Mouse (Mus musculus) heart, postnatal 0 days (tissue): ENCODE results near the gene Ltbp1. TPM values are rescaled to one million over a fixed set of nuclear protein-coding genes. Genes with fewer than 3 reads are reported as not detected.
A peak's percentile ranks its signal among the peaks of the same experiment; 100 is the strongest.
"Not testable (repeated sequence)": the region's sequence is repeated elsewhere in the genome, so short reads cannot be mapped to it uniquely, and the experiment has no call there.

Source experiments
- ATAC-seq: fragments of 200-750 bp; cut with Nextera tagmentation; 2 replicates; pipeline ENCODE4 v1.8.0; 2017; ENCODE audit warnings: low read depth, moderate number of reproducible peaks, moderate library complexity; ENCODE audit not compliant: insufficient read depth
- DNase-seq: peaks from one replicate; pipeline ENCODE4 v3.0.0-alpha.2; 2016; ENCODE audit warnings: low spot score
- H3K27ac ChIP-seq: fragments of 300-500 bp; sonication (generic); 2 replicates; pipeline ENCODE4 v1.5.1; 2014; ENCODE audit warnings: low read depth, mild to moderate bottlenecking
- H3K27me3 ChIP-seq: fragments of 300-500 bp; sonication (generic); 2 replicates; pipeline ENCODE4 v1.6.1; 2014; ENCODE audit warnings: low read length, mixed read lengths; ENCODE audit not compliant: control insufficient read depth, insufficient read depth
- H3K36me3 ChIP-seq: fragments of 300-500 bp; sonication (generic); replicated peaks from 2 replicates; pipeline ENCODE4 v1.6.1; 2014; ENCODE audit warnings: low read length, mixed read lengths; ENCODE audit not compliant: control insufficient read depth, insufficient read depth
- H3K4me1 ChIP-seq: fragments of 300-500 bp; sonication (generic); 2 replicates; pipeline ENCODE4 v1.6.1; 2014; ENCODE audit warnings: antibody characterized with exemption; ENCODE audit not compliant: control insufficient read depth, insufficient read depth
- H3K4me2 ChIP-seq: fragments of 300-500 bp; sonication (generic); 2 replicates; pipeline ENCODE4 v1.6.1; 2014; ENCODE audit warnings: low read depth, mild to moderate bottlenecking, low read length, moderate library complexity
- H3K4me3 ChIP-seq: fragments of 300-500 bp; sonication (generic); 2 replicates; pipeline ENCODE4 v1.5.1; 2014; ENCODE audit warnings: low read depth, low read length
- H3K9ac ChIP-seq: fragments of 300-500 bp; sonication (generic); replicated peaks from 2 replicates; pipeline ENCODE4 v1.6.1; 2014; ENCODE audit warnings: low read depth, low read length, mixed read lengths
- H3K9me3 ChIP-seq: fragments of 300-500 bp; sonication (generic); replicated peaks from 2 replicates; pipeline ENCODE4 v1.6.1; 2016; ENCODE audit warnings: low read length; ENCODE audit not compliant: control insufficient read depth
- CTCF ChIP-seq: IDR thresholded peaks from 2 replicates; pipeline ENCODE4 v1.5.1; 2016; ENCODE audit warnings: antibody characterized with exemption, control low read depth, low read depth
- EP300 ChIP-seq: IDR thresholded peaks from 2 replicates; pipeline ENCODE4 v1.6.1; 2016; ENCODE audit warnings: antibody characterized with exemption, low read depth
- WGBS: fragments of 180-500 bp; shearing (Covaris S2); extraction: QIAGEN DNeasy Blood & Tissue Kit; methylation state at CpG from one replicate; pipeline ENCODE4 v1.1.7; 2014; 5-methylcytosine and 5-hydroxymethylcytosine counted together
- polyA plus RNA-seq: library from polyadenylated mRNA; unstranded; fragments of >200 nt; fragmentation: Nextera tagmentation; extraction: Ambion mirVana; gene quantifications from 2 replicates; pipeline ENCODE4 v1.2.1, GENCODE M21; 2015
- total RNA-seq: library from RNA; depleted of rRNA; stranded (reverse); fragments of >200 nt; gene quantifications from 2 replicates; pipeline ENCODE4 v1.2.3, GENCODE M21; 2014; ENCODE audit warnings: low replicate concordance

Gene Ltbp1
- total and polyA plus RNA-seq, 2 experiments from 2014 or later, result 11.8 to 43.0 TPM

GRCm38 (mm10) chr17:75122584-75123282 lies 117.4 kb downstream of the Ltbp1 start:
- Histone ChIP-seq H3K9me3 (no peaks in the 10 kb centered on the region), H3K27me3 (no peaks in the 10 kb centered on the region), H3K9ac (no peak overlapping the region), H3K36me3 (no peaks in the 10 kb centered on the region), H3K4me1 (no peaks in the 10 kb centered on the region), H3K4me3 (no peak overlapping the region), H3K27ac (no peak overlapping the region), H3K4me2 (no peak overlapping the region)
- 68% methylated on average over 8 of the region's 8 CpGs for WGBS
- TF ChIP-seq EP300, result no peak
- peak; percentile 36 for TF ChIP-seq CTCF
- ATAC-seq, result no peak
- no peak for DNase-seq

GRCm38 (mm10) chr17:75128337-75128935 lies 123.1 kb downstream of the Ltbp1 start:
- 59% methylated on average over 8 of the region's 8 CpGs for WGBS
- no peaks in the 10 kb centered on the region for H3K27me3 ChIP-seq
- H3K4me3 ChIP-seq, result no peak overlapping the region
- DNase-seq (peak; percentile 16), ATAC-seq (no peak)
- H3K9ac ChIP-seq, result no peak overlapping the region
- H3K4me1 ChIP-seq, result no peaks in the 10 kb centered on the region
- no peak overlapping the region for H3K4me2 ChIP-seq
- no peaks in the 10 kb centered on the region for H3K9me3 ChIP-seq
- H3K36me3 ChIP-seq, result no peaks in the 10 kb centered on the region
- TF ChIP-seq EP300 (no peak), CTCF (peak; percentile 37)
- H3K27ac ChIP-seq, result no peak overlapping the region

GRCm38 (mm10) chr17:75133983-75134382 lies 128.6 kb downstream of the Ltbp1 start:
- no peak overlapping the region for H3K4me2 ChIP-seq
- H3K9me3 ChIP-seq, result no peaks in the 10 kb centered on the region
- WGBS, result 86% methylated on average over 4 of the region's 4 CpGs
- H3K36me3 ChIP-seq, result no peaks in the 10 kb centered on the region
- no peaks in the 10 kb centered on the region for H3K4me1 ChIP-seq
- no peak for ATAC-seq
- no peak overlapping the region for H3K4me3 ChIP-seq
- no peaks in the 10 kb centered on the region for H3K27me3 ChIP-seq
- no peak overlapping the region for H3K27ac ChIP-seq
- no peak for DNase-seq
- H3K9ac ChIP-seq, result no peak overlapping the region
- TF ChIP-seq CTCF, result no peak
- TF ChIP-seq EP300, result no peak

GRCm38 (mm10) chr17:75139731-75140130 lies 134.4 kb downstream of the Ltbp1 start:
- TF ChIP-seq CTCF, result no peak
- TF ChIP-seq EP300, result no peak
- DNase-seq (no peak), ATAC-seq (no peak)
- Histone ChIP-seq H3K4me3 (no peak overlapping the region), H3K9ac (no peak overlapping the region), H3K4me2 (no peak overlapping the region), H3K4me1 (no peaks in the 10 kb centered on the region), H3K27me3 (no peaks in the 10 kb centered on the region), H3K27ac (no peak overlapping the region), H3K36me3 (no peaks in the 10 kb centered on the region), H3K9me3 (no peaks in the 10 kb centered on the region)
- 59% methylated on average over 2 of the region's 2 CpGs for WGBS

- H3K27me3 ChIP-seq, ATAC-seq, H3K4me3 ChIP-seq, H3K4me1 ChIP-seq, DNase-seq, H3K4me2 ChIP-seq, H3K36me3 ChIP-seq, H3K27ac ChIP-seq, H3K9ac ChIP-seq, H3K9me3 ChIP-seq: not testable (repeated sequence)
- 36% methylated on average over 7 of the region's 7 CpGs for WGBS
These were observed 137.5 kb downstream of the Ltbp1 start for GRCm38 (mm10) chr17:75142845-75143244.

DNA sequence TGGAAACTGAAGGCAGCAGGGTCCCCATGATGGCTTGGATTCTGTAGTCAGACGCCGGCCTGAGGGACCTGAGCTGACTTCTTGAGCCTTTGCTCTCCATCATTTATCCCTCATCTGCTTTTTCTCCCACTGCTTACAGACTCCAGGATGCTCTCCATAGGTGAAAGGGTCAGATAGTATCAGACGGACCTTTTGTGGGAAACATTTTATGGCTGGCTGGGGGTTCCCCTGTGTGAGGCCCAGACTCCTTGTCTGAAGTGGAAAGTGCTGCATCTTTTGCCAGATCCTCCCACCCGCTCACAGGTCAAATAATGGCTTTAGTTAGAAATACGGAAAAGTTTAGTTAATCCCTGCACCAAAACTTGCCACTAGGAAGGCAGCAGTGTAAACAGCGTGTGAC lies 138.6 kb downstream of the Ltbp1 start:
- TF ChIP-seq EP300 (no peak), CTCF (no peak)
- Histone ChIP-seq H3K4me1 (no peaks in the 10 kb centered on the region), H3K27ac (no peak overlapping the region), H3K4me3 (no peak overlapping the region), H3K9ac (no peak overlapping the region), H3K27me3 (no peaks in the 10 kb centered on the region), H3K9me3 (no peaks in the 10 kb centered on the region), H3K36me3 (no peaks in the 10 kb centered on the region), H3K4me2 (no peak overlapping the region)
- WGBS, result 79% methylated on average over 6 of the region's 6 CpGs
- ATAC-seq (no peak), DNase-seq (no peak)
